9 mouse cellular contexts compared by ENCODE assay signal in the genomic region with DNA sequence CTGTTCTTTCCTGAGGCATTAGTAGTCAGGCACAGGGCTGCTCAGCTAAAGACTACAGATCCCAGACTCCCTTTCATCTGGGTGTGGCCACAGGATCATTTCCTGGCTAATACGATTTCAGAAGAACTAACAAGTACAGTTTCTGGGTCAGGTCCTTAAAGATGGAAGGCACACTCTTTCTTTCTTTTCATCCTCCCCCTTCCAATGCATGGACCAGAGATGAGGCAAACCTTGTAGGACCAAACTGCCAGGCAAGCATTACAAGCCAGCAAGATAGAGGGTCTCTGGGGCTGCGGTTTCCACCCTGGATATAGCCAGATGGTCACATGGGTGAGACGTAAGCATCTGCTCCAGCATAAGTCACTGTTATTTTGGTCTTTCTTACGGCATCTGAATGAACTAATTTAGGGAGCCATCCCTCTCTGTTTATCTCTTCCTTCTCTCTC. TPM values are rescaled to one million over a fixed set of nuclear protein-coding genes. Genes with fewer than 3 reads are reported as not detected.
A peak's percentile ranks its signal among the peaks of the same experiment; 100 is the strongest.
DNase-seq lines count a peak whose midpoint lies in the region; ATAC-seq and TF ChIP-seq lines count a peak whose summit lies in the region.
"Had no signal": no experiment of that assay in that cellular context is flagged by ENCODE, and none has a peak within 500 bp of the region (broad histone marks: within the 10 kb centered on the region; RNA-seq: fewer than 3 reads in every experiment).

No protein-coding gene starts in this region.

- no peaks in the 10 kb centered on the region for H3K9me3 ChIP-seq in hindbrain, embryonic 10.5 days
- no peaks in the 10 kb centered on the region for H3K9me3 ChIP-seq in hindbrain, embryonic 11.5 days (ENCODE audit: control insufficient read depth, low read length)
- no peaks in the 10 kb centered on the region for H3K9me3 ChIP-seq in MEL (replicated peaks; ENCODE audit: insufficient read depth, low read length)
- H3K9me3 ChIP-seq in heart, embryonic 10.5 days, result no peaks in the 10 kb centered on the region

- TF ChIP-seq RAD21 in MEL (IDR thresholded peaks at IDR 0.05; ENCODE audit: low read depth, low read length), result no peak

- WGBS in hindbrain, embryonic 10.5 days, result 76% methylated on average over 4 of the region's 4 CpGs
- WGBS in hindbrain, embryonic 11.5 days, result 83% methylated on average over 4 of the region's 4 CpGs
- 43% methylated on average over 4 of the region's 4 CpGs for WGBS in heart, embryonic 10.5 days

- H3K36me3 ChIP-seq in hindbrain, embryonic 10.5 days, result peaks cover 4% of the 10 kb centered on the region; the same call in 1 of the 2 replicates
- H3K36me3 ChIP-seq in hindbrain, embryonic 11.5 days (ENCODE audit: control insufficient read depth, insufficient read depth, low read length), result no peaks in the 10 kb centered on the region
- H3K36me3 ChIP-seq in MEL (ENCODE audit: control insufficient read depth in 1 of 2, insufficient read depth in 2 of 2, low read length in 2 of 2), result peaks cover 0 to 5% of the 10 kb centered on the region in 2 experiments; a peak in 2 of 4 replicates
- no peaks in the 10 kb centered on the region for H3K36me3 ChIP-seq in heart, embryonic 10.5 days

- H3K4me3 ChIP-seq in hindbrain, embryonic 10.5 days, result no peak overlapping the region
- H3K4me3 ChIP-seq in hindbrain, embryonic 11.5 days (ENCODE audit: low read depth, low read length), result no peak overlapping the region
- H3K4me3 ChIP-seq in MEL (ENCODE audit: control insufficient read depth in 1 of 2, insufficient read depth in 1 of 2, low read depth in 2 of 2, low read length in 2 of 2), result no peak overlapping the region
- H3K4me3 ChIP-seq in heart, embryonic 10.5 days, result no peak overlapping the region

- TF ChIP-seq CTCF in MEL (IDR thresholded peaks at IDR 0.05 in 2 of 3, conservative IDR thresholded peaks at IDR 0.05 in 1 of 3; ENCODE audit: control insufficient read depth in 1 of 3, insufficient read depth in 1 of 3, low read depth in 2 of 3, low read length in 3 of 3, poor library complexity in 1 of 3, severe bottlenecking in 1 of 3), result no peak

- no peak for DNase-seq in hindbrain, embryonic 10.5 days (ENCODE audit: low spot score)
- no peak for DNase-seq in hindbrain, embryonic 11.5 days (ENCODE audit: low spot score)
- DNase-seq in MEL (ENCODE audit: low read depth, low spot score), result no peak
- no peak for DNase-seq in heart, embryonic 10.5 days (ENCODE audit: low spot score)
- peak; percentile 56 for DNase-seq in lung, postnatal 36 days
- no peak for DNase-seq in testis, postnatal 10 days (ENCODE audit: low spot score)

- no peaks in the 10 kb centered on the region for H3K79me2 ChIP-seq in MEL (ENCODE audit: control insufficient read depth, insufficient read depth, low read length, poor library complexity)

- peak overlapping the region; percentile 40; the same call in 1 of the 2 replicates for H3K27ac ChIP-seq in hindbrain, embryonic 10.5 days
- H3K27ac ChIP-seq in hindbrain, embryonic 11.5 days (ENCODE audit: low read depth, low read length), result no peak overlapping the region
- no peak overlapping the region for H3K27ac ChIP-seq in MEL (ENCODE audit: control insufficient read depth, low read depth, low read length)
- 0 out of 2 replicates have a peak overlapping the region, but pooled peaks have one; percentile 30 for H3K27ac ChIP-seq in heart, embryonic 10.5 days
- H3K27ac ChIP-seq: liver, embryonic 14.5 days had no signal

- no peak overlapping the region for H3K9ac ChIP-seq in hindbrain, embryonic 11.5 days (ENCODE audit: low read depth, low read length)
- H3K9ac ChIP-seq in MEL (ENCODE audit: control insufficient read depth, low read depth, low read length, poor library complexity, severe bottlenecking), result no peak overlapping the region
- H3K9ac ChIP-seq: liver, embryonic 14.5 days had no signal

- no peak for ATAC-seq in hindbrain, embryonic 11.5 days (ENCODE audit: low FRiP score)
- ATAC-seq in granulocyte monocyte progenitor cell, adult 5-6 weeks (replicated peaks; ENCODE audit: poor library complexity, severe bottlenecking), result no peak
- no peak for ATAC-seq in CD4-positive, CD25-positive, alpha-beta regulatory T cell, adult 4 months

- no peak for TF ChIP-seq POLR2A in MEL (IDR thresholded peaks at IDR 0.05; ENCODE audit: control insufficient read depth in 1 of 2, insufficient read depth in 1 of 2, low read depth in 1 of 2, low read length in 2 of 2, poor library complexity in 1 of 2)

- no peak for TF ChIP-seq EP300 in MEL (IDR thresholded peaks at IDR 0.05; ENCODE audit: low read depth in 1 of 2, low read length in 2 of 2)

- no peaks in the 10 kb centered on the region for H3K27me3 ChIP-seq in hindbrain, embryonic 10.5 days (ENCODE audit: insufficient read depth, poor library complexity, severe bottlenecking)
- no peaks in the 10 kb centered on the region for H3K27me3 ChIP-seq in hindbrain, embryonic 11.5 days (ENCODE audit: control insufficient read depth, insufficient read depth, low read length)
- no peaks in the 10 kb centered on the region for H3K27me3 ChIP-seq in MEL (ENCODE audit: control insufficient read depth in 1 of 2, insufficient read depth in 2 of 2, low read length in 2 of 2)
- no peaks in the 10 kb centered on the region for H3K27me3 ChIP-seq in heart, embryonic 10.5 days (ENCODE audit: insufficient read depth, poor library complexity, severe bottlenecking)

- H3K4me1 ChIP-seq in hindbrain, embryonic 10.5 days (replicated peaks), result peaks cover 28% of the 10 kb centered on the region
- H3K4me1 ChIP-seq in hindbrain, embryonic 11.5 days (replicated peaks; ENCODE audit: control insufficient read depth, insufficient read depth, low read length), result no peaks in the 10 kb centered on the region
- H3K4me1 ChIP-seq in MEL (ENCODE audit: control insufficient read depth in 1 of 2, insufficient read depth in 2 of 2, low read length in 2 of 2), result peaks cover 3 to 9% of the 10 kb centered on the region in 2 experiments
- peaks cover 48% of the 10 kb centered on the region for H3K4me1 ChIP-seq in heart, embryonic 10.5 days

- no peak overlapping the region for H3K4me2 ChIP-seq in hindbrain, embryonic 11.5 days (replicated peaks; ENCODE audit: low read depth, low read length)

TF ChIP-seq in MEL, 35 proteins besides CTCF, POLR2A, EP300 and RAD21:
- TF ChIP-seq MAX (IDR thresholded peaks at IDR 0.05; ENCODE audit: low read length), result no peak
- TF ChIP-seq HCFC1 (IDR thresholded peaks at IDR 0.05; ENCODE audit: low read depth, low read length), result peak; percentile 81
TF ChIP-seq in MEL: peak in this region for 1.

RNA-seq across cellular contexts. Expression of a gene that starts 10.3 kb away (rescaled TPM):
- 29.1 and 32.2 TPM in 2 replicates for polyA plus RNA-seq in hindbrain, embryonic 10.5 days (2016; fragmentation: Nextera tagmentation; extraction: Ambion mirVana)
- 26.6 and 27.9 TPM in 2 replicates for polyA plus RNA-seq in hindbrain, embryonic 11.5 days (2014; fragmentation: Nextera tagmentation; extraction: Ambion mirVana)
- total RNA-seq in MEL (2012; rRNA removed), result 0.10 and 0.12 TPM in 2 replicates
- polyA plus RNA-seq in MEL (2012; ENCODE audit: insufficient read depth in 1 of 2, insufficient read length in 2 of 2, low read depth in 1 of 2, low replicate concordance in 2 of 2, missing spikeins in 1 of 2), result 1 to 10 TPM in 1 of 2 experiments, not detected in 1; 3.6 TPM
- polyA plus RNA-seq in heart, embryonic 10.5 days (2016; fragmentation: Nextera tagmentation; extraction: Ambion mirVana), result 33.1 and 38.8 TPM in 2 replicates
- total RNA-seq in granulocyte monocyte progenitor cell, adult 5-6 weeks (2014; fragmentation: Nextera tagmentation), result not detected in 2 replicates
- not detected in 2 replicates for total RNA-seq in granulocyte monocyte progenitor cell, adult 5-6 weeks (2017)
- polyA plus RNA-seq in CD4-positive, CD25-positive, alpha-beta regulatory T cell, adult 4 months (2017; shearing (Covaris generic)), result not detected

RNA-seq across cellular contexts. Expression of a gene that starts 37.1 kb away (rescaled TPM):
- 57.2 and 57.6 TPM in 2 replicates for polyA plus RNA-seq in hindbrain, embryonic 10.5 days (2016; fragmentation: Nextera tagmentation; extraction: Ambion mirVana)
- 70.4 and 75.4 TPM in 2 replicates for polyA plus RNA-seq in hindbrain, embryonic 11.5 days (2014; fragmentation: Nextera tagmentation; extraction: Ambion mirVana)
- 69.1 and 71.4 TPM in 2 replicates for total RNA-seq in MEL (2012; rRNA removed)
- 100 to 1,000 TPM in 1 of 2 experiments, not detected in 1; 199 TPM for polyA plus RNA-seq in MEL (2012; ENCODE audit: insufficient read depth in 1 of 2, insufficient read length in 2 of 2, low read depth in 1 of 2, low replicate concordance in 2 of 2, missing spikeins in 1 of 2)
- 88.3 and 103 TPM in 2 replicates for polyA plus RNA-seq in heart, embryonic 10.5 days (2016; fragmentation: Nextera tagmentation; extraction: Ambion mirVana)
- total RNA-seq in granulocyte monocyte progenitor cell, adult 5-6 weeks (2014; fragmentation: Nextera tagmentation), result 115 and 137 TPM in 2 replicates
- total RNA-seq in granulocyte monocyte progenitor cell, adult 5-6 weeks (2017), result 99.8 and 121 TPM in 2 replicates
- polyA plus RNA-seq in CD4-positive, CD25-positive, alpha-beta regulatory T cell, adult 4 months (2017; shearing (Covaris generic)), result 10 to 100 TPM; 70.3 to 72.6 TPM

RNA-seq across cellular contexts. Expression of a gene that starts 56.5 kb away (rescaled TPM):
- 1.1 and 2.1 TPM in 2 replicates for polyA plus RNA-seq in hindbrain, embryonic 10.5 days (2016; fragmentation: Nextera tagmentation; extraction: Ambion mirVana)
- 2.3 and 2.6 TPM in 2 replicates for polyA plus RNA-seq in hindbrain, embryonic 11.5 days (2014; fragmentation: Nextera tagmentation; extraction: Ambion mirVana)
- total RNA-seq in MEL (2012; rRNA removed), result not detected in 2 replicates
- not detected for polyA plus RNA-seq in MEL (2012; ENCODE audit: insufficient read depth in 1 of 2, insufficient read length in 2 of 2, low read depth in 1 of 2, low replicate concordance in 2 of 2, missing spikeins in 1 of 2)
- polyA plus RNA-seq in heart, embryonic 10.5 days (2016; fragmentation: Nextera tagmentation; extraction: Ambion mirVana), result 1.2 and 1.3 TPM in 2 replicates
- not detected in 2 replicates for total RNA-seq in granulocyte monocyte progenitor cell, adult 5-6 weeks (2014; fragmentation: Nextera tagmentation)
- total RNA-seq in granulocyte monocyte progenitor cell, adult 5-6 weeks (2017), result not detected in 2 replicates
- polyA plus RNA-seq in CD4-positive, CD25-positive, alpha-beta regulatory T cell, adult 4 months (2017; shearing (Covaris generic)), result not detected

Comparison
In these comparisons a context has a peak if more than half of its experiments do, and no peak if none do; other contexts are left out.
1. H3K27ac ChIP-seq: peak in hindbrain, embryonic 10.5 days (single experiment) and heart, embryonic 10.5 days (single experiment); none in hindbrain, embryonic 11.5 days (single experiment) and MEL (single experiment).